10 mouse cellular contexts compared by ENCODE assay signal in the genomic region with DNA sequence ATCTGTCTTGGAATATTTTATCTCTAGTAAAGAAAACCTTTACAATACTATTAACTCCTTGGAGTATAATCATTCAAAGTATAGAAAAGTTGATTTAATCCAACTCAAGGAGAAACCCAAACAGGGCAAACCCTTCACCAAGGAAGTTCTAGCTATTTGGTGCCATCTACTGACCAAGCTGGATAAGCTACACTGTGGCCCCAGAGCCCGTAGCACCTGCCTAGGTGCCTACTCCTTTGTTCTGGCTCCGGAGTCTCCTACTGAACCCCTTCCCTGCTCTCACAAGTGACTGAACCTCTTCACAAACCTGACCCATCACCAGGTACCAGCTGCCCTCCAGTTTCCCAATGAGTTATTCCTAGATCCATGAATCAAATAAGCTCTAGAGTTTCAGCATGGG. TPM values are rescaled to one million over a fixed set of nuclear protein-coding genes. Genes with fewer than 3 reads are reported as not detected.
DNase-seq lines count a peak whose midpoint lies in the region; TF ChIP-seq lines count a peak whose summit lies in the region.
"Had no signal": no experiment of that assay in that cellular context is flagged by ENCODE, and none has a peak within 500 bp of the region (broad histone marks: within the 10 kb centered on the region; RNA-seq: fewer than 3 reads in every experiment).

No protein-coding gene starts in this region.

- TF ChIP-seq EP300 in CH12.LX (IDR thresholded peaks at IDR 0.05; ENCODE audit: low read length) = no peak

- H3K36me3 ChIP-seq in kidney, adult 2 months (ENCODE audit: control insufficient read depth, insufficient read depth, low read length) = peaks cover 2% of the 10 kb centered on the region; the same call in 1 of the 2 replicates
- H3K36me3 ChIP-seq in CH12.LX (replicated peaks in 1 of 2; ENCODE audit: control insufficient read depth in 1 of 2, insufficient read depth in 1 of 2, low read length in 1 of 2) = no peaks in the 10 kb centered on the region

- in situ Hi-C loops in CH12.LX (cut with MboI; ENCODE audit: low pct_ligation_motif_present, low pct_unique_long_range_greater_than_20kb, low sequenced_read_pairs) = loop anchor here (25.0 kb wide), 1 partner anchor 510 kb away; no protein-coding TSS in a partner anchor

- no peak overlapping the region for H3K4me2 ChIP-seq in CH12.LX (ENCODE audit: insufficient read depth, low read depth, poor library complexity, severe bottlenecking)
- H3K4me2 ChIP-seq: neural tube, embryonic 13.5 days had no signal

- H3K9me3 ChIP-seq in CH12.LX (replicated peaks; ENCODE audit: low read length) = no peaks in the 10 kb centered on the region
- H3K9me3 ChIP-seq: neural tube, embryonic 13.5 days had no signal

- 39% methylated on average over 2 of the region's 2 CpGs for WGBS in kidney, adult 2 months
- 12% methylated on average over 2 of the region's 2 CpGs for WGBS in bone marrow, adult 2 months

- dilution Hi-C loops in CH12.LX (cut with MboI; ENCODE audit: extremely low pct_ligation_motif_present, extremely low pct_unique_long_range_greater_than_20kb, low sequenced_read_pairs) = no loop called here

- no peaks in the 10 kb centered on the region for H3K27me3 ChIP-seq in kidney, adult 2 months (replicated peaks; ENCODE audit: control insufficient read depth, insufficient read depth, low read length)
- no peaks in the 10 kb centered on the region for H3K27me3 ChIP-seq in CH12.LX (replicated peaks)
- H3K27me3 ChIP-seq: neural tube, embryonic 13.5 days had no signal

- TF ChIP-seq CTCF in kidney, adult 2 months (conservative IDR thresholded peaks at IDR 0.05; ENCODE audit: insufficient read depth, insufficient read length, low read depth, low read length) = peak; percentile 72
- peak; percentile 43 to 91 for TF ChIP-seq CTCF in CH12.LX (conservative IDR thresholded peaks at IDR 0.05 in 1 of 2, IDR thresholded peaks at IDR 0.05 in 1 of 2; ENCODE audit: low read depth in 2 of 2, low read length in 2 of 2)
- TF ChIP-seq CTCF in bone marrow, adult 2 months (IDR thresholded peaks at IDR 0.05; ENCODE audit: control insufficient read depth, insufficient read depth, low read length) = peak; percentile 54

- no peak overlapping the region for H3K4me3 ChIP-seq in kidney, adult 2 months (ENCODE audit: insufficient read depth, low read depth, low read length)
- no peak overlapping the region for H3K4me3 ChIP-seq in CH12.LX (replicated peaks in 1 of 3; ENCODE audit: low read depth in 2 of 3, low read length in 2 of 3, poor library complexity in 1 of 3)
- H3K4me3 ChIP-seq in bone marrow, adult 2 months (replicated peaks; ENCODE audit: control insufficient read depth, low read depth, low read length) = no peak overlapping the region
- H3K4me3 ChIP-seq: erythroblast, embryonic 14.5 days; neural tube, embryonic 13.5 days had no signal

- H3K9ac ChIP-seq in CH12.LX (ENCODE audit: insufficient read depth, low read depth) = no peak overlapping the region
- H3K9ac ChIP-seq: neural tube, embryonic 13.5 days had no signal

- peaks cover 40% of the 10 kb centered on the region for H3K4me1 ChIP-seq in kidney, adult 2 months (ENCODE audit: control insufficient read depth, insufficient read depth, low read length)
- peaks cover 0 to 4% of the 10 kb centered on the region in 2 experiments; a peak in 1 of 4 replicates for H3K4me1 ChIP-seq in CH12.LX (ENCODE audit: control insufficient read depth in 1 of 2, insufficient read depth in 2 of 2)
- H3K4me1 ChIP-seq in bone marrow, adult 2 months (ENCODE audit: control insufficient read depth, insufficient read depth, low read length) = no peaks in the 10 kb centered on the region

- TF ChIP-seq POLR2A in kidney, adult 2 months (IDR thresholded peaks at IDR 0.05; ENCODE audit: low read depth, low read length) = no peak
- no peak for TF ChIP-seq POLR2A in CH12.LX (IDR thresholded peaks at IDR 0.05; ENCODE audit: low read depth, low read length)
- TF ChIP-seq POLR2A in bone marrow, adult 2 months (IDR thresholded peaks at IDR 0.05; ENCODE audit: borderline replicate concordance, control insufficient read depth, low read depth, low read length) = no peak

- DNase-seq in kidney, adult 2 months = peak; percentile 49
- no peak for DNase-seq in kidney, postnatal 4 days
- peak; percentile 58 for DNase-seq in CH12.LX (ENCODE audit: extremely low read depth)
- DNase-seq in lung, postnatal 10 days = peak; percentile 26
- no peak for DNase-seq in urinary bladder, postnatal 36 days (ENCODE audit: low spot score in 2 of 2)
- no peak for DNase-seq in urinary bladder, adult 18-20 months (ENCODE audit: low spot score in 2 of 2)
- DNase-seq in left cerebral cortex, adult 9 months (ENCODE audit: low spot score in 2 of 2) = no peak

- no peak overlapping the region for H3K27ac ChIP-seq in kidney, adult 2 months (ENCODE audit: insufficient read depth, low read depth, low read length)
- no peak overlapping the region for H3K27ac ChIP-seq in CH12.LX (ENCODE audit: insufficient read depth, low read depth)
- no peak overlapping the region for H3K27ac ChIP-seq in bone marrow, adult 2 months (ENCODE audit: control insufficient read depth, insufficient read depth, low read depth, low read length, poor library complexity)
- H3K27ac ChIP-seq: neural tube, embryonic 13.5 days had no signal

- H3K79me2 ChIP-seq in CH12.LX (replicated peaks; ENCODE audit: control insufficient read depth, extremely low read depth, insufficient read depth, poor library complexity, severe bottlenecking) = no peaks in the 10 kb centered on the region

- TF ChIP-seq RAD21 in CH12.LX (IDR thresholded peaks at IDR 0.05; ENCODE audit: low read depth, low read length) = peak; percentile 97

TF ChIP-seq in CH12.LX, 34 proteins besides CTCF, POLR2A, EP300 and RAD21:
- TF ChIP-seq ZC3H11A (IDR thresholded peaks at IDR 0.05; ENCODE audit: low read depth, low read length) (peak; percentile 73), ZNF384 (IDR thresholded peaks at IDR 0.05; ENCODE audit: low read depth, low read length) (no peak), NELFE (IDR thresholded peaks at IDR 0.05; ENCODE audit: low read depth, low read length) (no peak), SMC3 (IDR thresholded peaks at IDR 0.05; ENCODE audit: low read depth, low read length) (peak; percentile 85)

RNA-seq across cellular contexts. Expression of gene Sptbn1, which starts 45.3 kb away (rescaled TPM):
- polyA plus RNA-seq in kidney, adult 2 months (2012; rRNA removed) = 118 and 140 TPM in 2 replicates
- total RNA-seq in CH12.LX (2012; rRNA removed) (42.1 and 43.7 TPM in 2 replicates), CH12.LX (2014; rRNA removed) (36.5 and 38.2 TPM in 2 replicates)
- 52.0 and 54.7 TPM in 2 replicates for polyA plus RNA-seq in CH12.LX (2012; ENCODE audit: insufficient read length, low read depth)
- 26.1 and 53.4 TPM in 2 replicates for polyA plus RNA-seq in bone marrow, adult 2 months (2011; ENCODE audit: insufficient read depth, insufficient read length, low replicate concordance, missing spikeins)

Comparison
In these comparisons a context has a peak if more than half of its experiments do, and no peak if none do; other contexts are left out.
1. DNase-seq: peak in kidney, adult 2 months (single experiment), CH12.LX (single experiment) and lung, postnatal 10 days (single experiment); none in kidney, postnatal 4 days (0 of 2), urinary bladder, postnatal 36 days (0 of 2), urinary bladder, adult 18-20 months (0 of 2) and left cerebral cortex, adult 9 months (0 of 2).
2. Peak in every context shown above with its lines, with median percentiles within 50 percentile points of each other: CTCF ChIP-seq.